Mouse (Mus musculus): ENCODE data around the gene Gm42688. TPM values are rescaled to one million over a fixed set of nuclear protein-coding genes. Genes with fewer than 3 reads are reported as not detected.

Gm42688 gene
- 1.9 and 2.2 TPM in 2 replicates for polyA plus RNA-seq (2015; fragmentation: Nextera tagmentation; extraction: Ambion mirVana)

GRCm38 (mm10) chr6:83101316-83101687 is at the start of gene Gm42688, which contains the start of gene Ccdc142:
Gene Gm42688, plus strand, starts transcription at chr6:83101617.
Gene Ccdc142, plus strand, starts transcription at chr6:83101601.
- H3K9me3 ChIP-seq (replicated peaks; ENCODE audit: control insufficient read depth, low read length) = no peaks in the 10 kb centered on the region
- H3K9ac ChIP-seq (ENCODE audit: low read length) = peak within 1 kb of the TSS; percentile 92
- no peaks in the 10 kb centered on the region for H3K36me3 ChIP-seq (ENCODE audit: control insufficient read depth, insufficient read depth)
- peak; percentile 86 for ATAC-seq (replicated peaks; ENCODE audit: extremely low read depth, insufficient read depth, low FRiP score)
- H3K27me3 ChIP-seq (ENCODE audit: control insufficient read depth, insufficient read depth, low read length) = peaks cover 3% of the 10 kb centered on the region
- peak within 1 kb of the TSS; percentile 81 for H3K4me3 ChIP-seq (ENCODE audit: low read length)
- under 1% methylated on average over 25 of the region's 25 CpGs for WGBS
- peak within 1 kb of the TSS; percentile 97 for H3K4me2 ChIP-seq (ENCODE audit: low read depth, low read length)
- peak within 1 kb of the TSS; percentile 87 for H3K27ac ChIP-seq (ENCODE audit: low read length)
- H3K4me1 ChIP-seq (ENCODE audit: control insufficient read depth, insufficient read depth, low read length) = peaks cover 17% of the 10 kb centered on the region

GRCm38 (mm10) chr6:83053136-83053960 is 48.1 kb upstream of the Gm42688 start:
- Histone ChIP-seq H3K4me1 (ENCODE audit: control insufficient read depth, insufficient read depth, low read length) (peaks cover 22% of the 10 kb centered on the region), H3K4me3 (ENCODE audit: low read length) (peak overlapping the region; percentile 73), H3K27ac (ENCODE audit: low read length) (peak overlapping the region; percentile 89), H3K36me3 (ENCODE audit: control insufficient read depth, insufficient read depth) (peaks cover 30% of the 10 kb centered on the region), H3K4me2 (ENCODE audit: low read depth, low read length) (peak overlapping the region; percentile 96), H3K9me3 (replicated peaks; ENCODE audit: control insufficient read depth, low read length) (no peaks in the 10 kb centered on the region), H3K27me3 (ENCODE audit: control insufficient read depth, insufficient read depth, low read length) (no peaks in the 10 kb centered on the region), H3K9ac (ENCODE audit: low read length) (peak overlapping the region; percentile 88)
- ATAC-seq (replicated peaks; ENCODE audit: extremely low read depth, insufficient read depth, low FRiP score) = peak; percentile 1; the same call in 1 of the 2 replicates
- 2% methylated on average over 26 of the region's 26 CpGs for WGBS

DNA sequence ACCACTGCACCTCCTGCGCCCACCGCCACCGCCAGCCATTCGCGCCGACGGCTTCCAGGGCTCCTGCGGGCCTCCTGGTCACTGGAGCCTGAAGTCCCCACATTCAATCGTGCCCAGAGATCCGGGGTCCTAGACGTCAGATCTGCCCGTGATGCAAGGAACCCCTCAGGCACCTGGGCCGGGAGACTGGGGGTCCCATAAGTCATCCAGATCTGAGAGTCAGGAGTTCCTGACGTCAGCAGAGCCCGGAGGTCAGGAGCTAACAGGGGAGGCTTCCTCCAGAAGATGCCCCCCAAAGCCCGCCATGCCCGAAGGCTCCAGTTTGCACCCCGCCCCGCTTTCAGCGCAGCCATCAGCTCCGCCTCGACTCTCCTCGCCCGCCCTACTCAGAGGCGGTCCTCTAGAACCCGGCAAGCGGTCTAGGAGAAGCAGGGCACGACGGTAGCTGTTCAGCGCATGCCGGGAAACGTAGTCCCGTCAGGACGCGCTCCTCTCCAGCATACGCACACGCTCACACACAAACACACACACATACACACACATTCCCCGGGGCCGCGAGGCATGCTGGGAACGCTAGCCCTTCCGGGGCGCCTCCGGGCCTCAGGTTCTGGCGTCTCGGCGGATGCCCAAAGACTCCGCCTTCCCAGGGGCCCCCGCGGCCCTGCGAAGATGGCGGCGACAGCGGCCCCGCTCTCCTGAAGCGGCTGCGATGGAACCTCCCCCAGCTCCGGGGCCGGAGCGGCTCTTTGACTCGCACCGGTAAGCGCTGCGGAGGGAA is 47.2 kb upstream of the Gm42688 start, which contains the start of gene Aup1:
Gene Aup1 (plus strand): TSS at position 448 of the 778 bp plus-strand sequence.
- H3K9ac ChIP-seq (ENCODE audit: low read length) = peak within 1 kb of the TSS; percentile 88
- ATAC-seq (replicated peaks; ENCODE audit: extremely low read depth, insufficient read depth, low FRiP score) = peak; percentile 95
- under 1% methylated on average over 64 of the region's 64 CpGs for WGBS
- H3K4me3 ChIP-seq (ENCODE audit: low read length) = peak within 1 kb of the TSS; percentile 73
- peaks cover 30% of the 10 kb centered on the region for H3K36me3 ChIP-seq (ENCODE audit: control insufficient read depth, insufficient read depth)
- H3K27me3 ChIP-seq (ENCODE audit: control insufficient read depth, insufficient read depth, low read length) = no peaks in the 10 kb centered on the region; the same call in 1 of the 2 replicates
- peak within 1 kb of the TSS; percentile 96 for H3K4me2 ChIP-seq (ENCODE audit: low read depth, low read length)
- peaks cover 22% of the 10 kb centered on the region for H3K4me1 ChIP-seq (ENCODE audit: control insufficient read depth, insufficient read depth, low read length)
- no peaks in the 10 kb centered on the region for H3K9me3 ChIP-seq (replicated peaks; ENCODE audit: control insufficient read depth, low read length)
- peak within 1 kb of the TSS; percentile 89 for H3K27ac ChIP-seq (ENCODE audit: low read length)

DNA sequence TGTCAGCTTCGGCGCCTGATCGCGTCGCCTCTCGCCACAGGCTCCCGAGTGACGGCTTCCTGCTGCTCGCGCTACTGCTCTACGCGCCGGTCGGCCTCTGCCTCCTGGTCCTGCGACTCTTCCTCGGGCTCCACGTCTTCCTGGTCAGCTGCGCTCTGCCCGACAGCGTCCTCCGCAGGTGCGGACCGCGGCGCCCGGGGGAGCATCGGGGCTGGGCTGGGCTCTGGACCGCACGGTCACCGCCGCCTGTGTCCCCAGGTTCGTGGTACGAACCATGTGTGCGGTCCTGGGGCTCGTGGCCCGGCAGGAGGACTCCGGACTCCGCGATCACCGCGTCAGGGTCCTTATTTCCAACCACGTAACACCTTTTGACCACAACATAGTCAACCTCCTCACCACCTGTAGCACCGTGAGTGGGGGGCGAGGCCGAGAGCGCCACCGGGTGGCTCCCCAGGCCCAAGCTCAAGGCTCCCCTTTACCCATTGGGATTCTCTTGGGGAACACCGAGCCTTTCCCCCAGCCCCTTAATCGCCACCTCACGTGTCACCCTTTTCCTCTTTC is 46.5 kb upstream of the Gm42688 start, which contains the start of gene Htra2:
Gene Htra2 (minus strand): TSS at position 403 of the 561 bp plus-strand sequence.
- Histone ChIP-seq H3K4me3 (ENCODE audit: low read length) (peak within 1 kb of the TSS; percentile 73), H3K27ac (ENCODE audit: low read length) (peak within 1 kb of the TSS; percentile 89)
- WGBS = under 1% methylated on average over 50 of the region's 50 CpGs

DNA sequence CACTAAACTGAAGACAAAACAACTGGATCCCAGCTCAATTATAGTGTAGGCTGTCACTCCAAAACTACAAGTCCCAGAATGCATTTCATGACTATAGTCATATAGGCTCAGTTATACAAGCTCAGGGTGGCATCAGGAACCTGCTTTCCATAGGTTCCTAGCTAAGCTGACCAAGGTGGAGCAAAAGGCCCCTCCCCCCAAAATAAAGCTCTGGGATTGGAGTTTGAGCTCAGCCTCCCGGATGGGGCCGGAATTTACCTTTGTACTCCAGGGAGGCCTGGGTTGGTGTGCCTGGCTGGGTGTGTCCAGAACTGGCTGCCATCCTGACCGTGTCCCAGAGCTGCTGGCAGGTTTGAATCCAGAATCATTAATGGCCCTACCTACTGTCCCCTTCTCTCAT is 43.6 kb upstream of the Gm42688 start, which contains the start of gene Dqx1:
Gene Dqx1 (plus strand): TSS at position 55 of the 400 bp plus-strand sequence.
- Histone ChIP-seq H3K4me2 (ENCODE audit: low read depth, low read length) (no peak within 1 kb of the TSS), H3K36me3 (ENCODE audit: control insufficient read depth, insufficient read depth) (peaks cover 16% of the 10 kb centered on the region), H3K27me3 (ENCODE audit: control insufficient read depth, insufficient read depth, low read length) (peaks cover 25% of the 10 kb centered on the region), H3K4me3 (ENCODE audit: low read length) (no peak within 1 kb of the TSS), H3K9me3 (replicated peaks; ENCODE audit: control insufficient read depth, low read length) (no peaks in the 10 kb centered on the region), H3K4me1 (ENCODE audit: control insufficient read depth, insufficient read depth, low read length) (peaks cover 17% of the 10 kb centered on the region), H3K9ac (ENCODE audit: low read length) (no peak within 1 kb of the TSS), H3K27ac (ENCODE audit: low read length) (no peak within 1 kb of the TSS)
- no peak for ATAC-seq (replicated peaks; ENCODE audit: extremely low read depth, insufficient read depth, low FRiP score)
- 55% methylated on average over 3 of the region's 3 CpGs for WGBS

More for the DNA sequence above, 46.5 kb upstream of the Gm42688 start, which contains the start of gene Htra2:
- Histone ChIP-seq H3K4me1 (ENCODE audit: control insufficient read depth, insufficient read depth, low read length) (peaks cover 22% of the 10 kb centered on the region), H3K36me3 (ENCODE audit: control insufficient read depth, insufficient read depth) (peaks cover 30% of the 10 kb centered on the region), H3K27me3 (ENCODE audit: control insufficient read depth, insufficient read depth, low read length) (peaks cover under 1% of the 10 kb centered on the region; the same call in 1 of the 2 replicates), H3K4me2 (ENCODE audit: low read depth, low read length) (peak within 1 kb of the TSS; percentile 96), H3K9me3 (replicated peaks; ENCODE audit: control insufficient read depth, low read length) (no peaks in the 10 kb centered on the region), H3K9ac (ENCODE audit: low read length) (peak within 1 kb of the TSS; percentile 88)
- ATAC-seq (replicated peaks; ENCODE audit: extremely low read depth, insufficient read depth, low FRiP score) = peak; percentile 37

DNA sequence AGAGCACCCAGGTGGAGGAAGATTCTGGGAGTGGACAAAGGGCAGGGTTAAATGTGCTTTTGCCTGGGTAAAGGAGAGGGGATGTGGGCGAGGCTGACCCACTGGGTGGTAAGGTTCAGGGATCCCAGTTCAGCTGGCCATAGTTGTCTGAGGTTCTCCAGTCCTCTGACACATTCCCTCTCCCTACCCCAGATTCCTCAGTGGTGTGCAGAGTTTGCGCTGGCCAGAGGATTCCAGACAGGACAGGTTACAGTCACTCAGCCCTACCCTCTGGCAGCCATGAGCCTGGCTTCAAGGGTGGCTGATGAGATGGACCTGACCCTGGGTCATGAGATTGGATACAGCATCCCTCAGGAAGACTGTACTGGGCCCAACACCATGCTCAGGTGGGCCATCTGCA is 42.7 kb upstream of the Gm42688 start:
- H3K9me3 ChIP-seq (replicated peaks; ENCODE audit: control insufficient read depth, low read length) = no peaks in the 10 kb centered on the region
- H3K27ac ChIP-seq (ENCODE audit: low read length) = no peak overlapping the region
- WGBS = 77% methylated on average over 2 of the region's 2 CpGs
- peaks cover 34% of the 10 kb centered on the region for H3K27me3 ChIP-seq (ENCODE audit: control insufficient read depth, insufficient read depth, low read length)
- no peak for ATAC-seq (replicated peaks; ENCODE audit: extremely low read depth, insufficient read depth, low FRiP score)
- peaks cover 9% of the 10 kb centered on the region for H3K4me1 ChIP-seq (ENCODE audit: control insufficient read depth, insufficient read depth, low read length)
- no peak overlapping the region for H3K4me3 ChIP-seq (ENCODE audit: low read length)
- peaks cover 16% of the 10 kb centered on the region for H3K36me3 ChIP-seq (ENCODE audit: control insufficient read depth, insufficient read depth)
- H3K4me2 ChIP-seq (ENCODE audit: low read depth, low read length) = no peak overlapping the region
- no peak overlapping the region for H3K9ac ChIP-seq (ENCODE audit: low read length)

DNA sequence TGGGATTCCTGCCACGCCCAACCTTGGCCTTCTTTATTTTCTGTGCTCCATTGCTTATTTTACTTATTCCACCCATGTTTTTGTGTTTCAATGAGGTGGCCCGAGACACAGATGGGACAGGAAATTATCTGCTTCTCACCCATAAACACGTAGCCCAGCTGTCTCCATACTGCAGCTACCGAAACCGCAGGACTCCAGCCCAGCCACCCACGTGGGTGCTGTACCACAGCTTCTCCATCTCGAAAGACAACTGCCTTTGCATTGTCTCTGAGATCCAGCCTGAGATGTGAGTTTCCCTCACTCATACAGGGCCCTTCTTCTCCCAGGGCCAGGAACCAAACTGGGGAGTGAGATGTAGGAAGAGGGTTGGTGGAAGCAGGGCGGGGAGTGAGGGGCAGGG is 35.4 kb upstream of the Gm42688 start:
- 37% methylated on average over 8 of the region's 8 CpGs for WGBS

DNA sequence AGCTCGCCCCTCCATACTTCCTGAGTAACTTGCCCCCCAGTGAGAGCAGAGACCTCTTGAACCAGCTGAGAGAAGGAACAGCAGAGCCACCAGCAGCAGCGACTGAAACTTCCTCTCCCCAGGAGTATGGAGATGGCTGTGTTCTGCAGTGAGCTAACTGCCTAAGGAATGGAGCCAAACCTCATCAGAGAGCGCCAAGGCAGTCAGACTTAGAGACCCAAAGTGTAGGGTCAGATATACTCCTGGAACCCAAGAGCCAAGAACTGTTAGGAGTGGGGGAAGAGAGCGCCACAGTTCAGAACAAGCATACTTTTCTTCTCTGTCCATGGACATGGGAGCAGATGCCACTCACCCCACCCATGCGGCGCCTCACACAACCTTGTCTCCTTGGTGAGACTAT is 35.0 kb upstream of the Gm42688 start:
- Histone ChIP-seq H3K9me3 (replicated peaks; ENCODE audit: control insufficient read depth, low read length) (no peaks in the 10 kb centered on the region), H3K4me1 (ENCODE audit: control insufficient read depth, insufficient read depth, low read length) (peaks cover 12% of the 10 kb centered on the region; the same call in 1 of the 2 replicates), H3K27ac (ENCODE audit: low read length) (no peak overlapping the region), H3K4me2 (ENCODE audit: low read depth, low read length) (no peak overlapping the region), H3K4me3 (ENCODE audit: low read length) (no peak overlapping the region), H3K36me3 (ENCODE audit: control insufficient read depth, insufficient read depth) (no peaks in the 10 kb centered on the region), H3K9ac (ENCODE audit: low read length) (no peak overlapping the region), H3K27me3 (ENCODE audit: control insufficient read depth, insufficient read depth, low read length) (peaks cover 96% of the 10 kb centered on the region)
- WGBS = 26% methylated on average over 6 of the region's 6 CpGs
- ATAC-seq (replicated peaks; ENCODE audit: extremely low read depth, insufficient read depth, low FRiP score) = no peak

More for the DNA sequence above, 35.4 kb upstream of the Gm42688 start:
- peaks cover 95% of the 10 kb centered on the region for H3K27me3 ChIP-seq (ENCODE audit: control insufficient read depth, insufficient read depth, low read length)
- no peak overlapping the region for H3K27ac ChIP-seq (ENCODE audit: low read length)
- ATAC-seq (replicated peaks; ENCODE audit: extremely low read depth, insufficient read depth, low FRiP score) = no peak
- no peak overlapping the region for H3K4me3 ChIP-seq (ENCODE audit: low read length)
- H3K9ac ChIP-seq (ENCODE audit: low read length) = no peak overlapping the region
- H3K4me1 ChIP-seq (ENCODE audit: control insufficient read depth, insufficient read depth, low read length) = peaks cover 9% of the 10 kb centered on the region; the same call in 1 of the 2 replicates
- no peaks in the 10 kb centered on the region for H3K36me3 ChIP-seq (ENCODE audit: control insufficient read depth, insufficient read depth)
- H3K9me3 ChIP-seq (replicated peaks; ENCODE audit: control insufficient read depth, low read length) = no peaks in the 10 kb centered on the region
- no peak overlapping the region for H3K4me2 ChIP-seq (ENCODE audit: low read depth, low read length)
